Mouse (Mus musculus): ENCODE results near the gene Papola. TPM values are rescaled to one million over a fixed set of nuclear protein-coding genes. Genes with fewer than 3 reads are reported as not detected.

Papola gene
- polyA plus RNA-seq, 1 experiment from 2014 or later: 164 TPM

Small RNA genes lying within 50 kb of the gene (microRNA-seq; reads per million reads assigned to microRNA genes)
- not detected for gene Gm22120

Other genes with a start within 250 kb of the Papola start
- 5.3 and 5.8 TPM in 2 replicates for gene Bdkrb2, start 221.5 kb upstream of the Papola start, polyA plus RNA-seq (2015; fragmentation: Nextera tagmentation; extraction: Ambion mirVana)
- gene Bdkrb1, start 181.6 kb upstream of the Papola start, polyA plus RNA-seq (2015; fragmentation: Nextera tagmentation; extraction: Ambion mirVana): 0.22 and 0.43 TPM in 2 replicates
- 29.7 and 30.2 TPM in 2 replicates for gene Gskip, start 99.9 kb upstream of the Papola start, polyA plus RNA-seq (2015; fragmentation: Nextera tagmentation; extraction: Ambion mirVana)
- 10.5 and 13.5 TPM in 2 replicates for gene Atg2b, start 99.5 kb upstream of the Papola start, polyA plus RNA-seq (2015; fragmentation: Nextera tagmentation; extraction: Ambion mirVana)
- 0.40 and 0.49 TPM in 2 replicates for gene Ak7, start 78.7 kb upstream of the Papola start, polyA plus RNA-seq (2015; fragmentation: Nextera tagmentation; extraction: Ambion mirVana)
- 52.7 and 61.2 TPM in 2 replicates for gene Vrk1, start 225.5 kb downstream of the Papola start, polyA plus RNA-seq (2015; fragmentation: Nextera tagmentation; extraction: Ambion mirVana)